In genomic region chr5:42272001-42272400, GRCm38 (mm10) we compare ENCODE assay signal across 16 mouse cellular contexts.
DNase-seq lines count a peak whose midpoint lies in the region; ATAC-seq and TF ChIP-seq lines count a peak whose summit lies in the region.
"Had no signal": no experiment of that assay in that cellular context is flagged by ENCODE, and none has a peak within 500 bp of the region (broad histone marks: within the 10 kb centered on the region; RNA-seq: fewer than 3 reads in every experiment).

No protein-coding gene starts in this region.

- peak; percentile 37 for DNase-seq in forebrain, postnatal 0 days
- no peak for DNase-seq in forebrain, embryonic 11.5 days (ENCODE audit: low spot score)
- DNase-seq in cerebellum, adult 18-20 months = peak; percentile 11 to 23
- DNase-seq in frontal cortex, adult 2 months (ENCODE audit: extremely low spot score in 1 of 2, low spot score in 1 of 2) = peak; percentile 82 to 89
- DNase-seq in left cerebral cortex, postnatal 14 days (ENCODE audit: low spot score in 2 of 2) = peak; percentile 66 to 90
- no peak for DNase-seq in stomach, postnatal 0 days (ENCODE audit: low spot score)
- DNase-seq in midbrain, embryonic 10.5 days (ENCODE audit: low spot score) = no peak
- DNase-seq in heart, postnatal 4 days = no peak
- DNase-seq: adrenal gland, postnatal 36 days; kidney, postnatal 25 days; liver; thymus, postnatal 25 days had no signal

- H3K4me2 ChIP-seq in forebrain, postnatal 0 days (ENCODE audit: low read depth) = no peak overlapping the region
- H3K4me2 ChIP-seq in forebrain, embryonic 11.5 days (ENCODE audit: low read depth, low read length, severe bottlenecking) = no peak overlapping the region
- H3K4me2 ChIP-seq in stomach, postnatal 0 days (replicated peaks; ENCODE audit: low read depth) = no peak overlapping the region
- H3K4me2 ChIP-seq: intestine, embryonic 15.5 days; midbrain, embryonic 12.5 days had no signal

- no peaks in the 10 kb centered on the region for H3K9me3 ChIP-seq in forebrain, postnatal 0 days (ENCODE audit: low read length)
- no peaks in the 10 kb centered on the region for H3K9me3 ChIP-seq in forebrain, embryonic 11.5 days (ENCODE audit: control insufficient read depth, low read length)
- H3K9me3 ChIP-seq in stomach, postnatal 0 days (ENCODE audit: control insufficient read depth, low read length) = no peaks in the 10 kb centered on the region
- H3K9me3 ChIP-seq in midbrain, embryonic 10.5 days (replicated peaks) = no peaks in the 10 kb centered on the region
- H3K9me3 ChIP-seq: G1E; heart, embryonic 10.5 days; intestine, embryonic 15.5 days; midbrain, embryonic 12.5 days had no signal

- WGBS in forebrain, postnatal 0 days = 68% methylated on average over 4 of the region's 4 CpGs
- 92% methylated on average over 4 of the region's 4 CpGs for WGBS in forebrain, embryonic 11.5 days
- WGBS in stomach, postnatal 0 days = 95% methylated on average over 4 of the region's 4 CpGs
- 93% methylated on average over 4 of the region's 4 CpGs for WGBS in midbrain, embryonic 10.5 days

- TF ChIP-seq CTCF in forebrain, postnatal 0 days (IDR thresholded peaks at IDR 0.05; ENCODE audit: low read depth) = no peak
- no peak for TF ChIP-seq CTCF in stomach, postnatal 0 days (IDR thresholded peaks at IDR 0.05; ENCODE audit: low read depth)

- intact Hi-C loops in left cerebral cortex, postnatal 14 days (cut with DNase I) = loop anchor here (10.0 kb wide), 1 partner anchor 963 kb away; the partner anchor contains the start of gene Cpeb2

- no peak for TF ChIP-seq EP300 in stomach, postnatal 0 days (optimal IDR thresholded peaks at IDR 0.05)

- H3K9ac ChIP-seq in forebrain, postnatal 0 days = no peak overlapping the region
- H3K9ac ChIP-seq in forebrain, embryonic 11.5 days (ENCODE audit: low read length) = no peak overlapping the region
- H3K9ac ChIP-seq in stomach, postnatal 0 days (ENCODE audit: low read length) = no peak overlapping the region
- H3K9ac ChIP-seq: intestine, embryonic 15.5 days; midbrain, embryonic 12.5 days had no signal

- H3K4me3 ChIP-seq in forebrain, postnatal 0 days (ENCODE audit: low read depth, low read length) = no peak overlapping the region
- H3K4me3 ChIP-seq in forebrain, embryonic 11.5 days (ENCODE audit: low read depth, low read length) = no peak overlapping the region
- H3K4me3 ChIP-seq in stomach, postnatal 0 days (ENCODE audit: low read depth, low read length) = no peak overlapping the region
- H3K4me3 ChIP-seq in midbrain, embryonic 10.5 days = no peak overlapping the region
- H3K4me3 ChIP-seq: heart, embryonic 10.5 days; intestine, embryonic 15.5 days; midbrain, embryonic 12.5 days had no signal

- no peaks in the 10 kb centered on the region for H3K4me1 ChIP-seq in forebrain, postnatal 0 days (ENCODE audit: insufficient read depth)
- H3K4me1 ChIP-seq in forebrain, embryonic 11.5 days (replicated peaks; ENCODE audit: control insufficient read depth, insufficient read depth, low read length) = no peaks in the 10 kb centered on the region
- no peaks in the 10 kb centered on the region for H3K4me1 ChIP-seq in stomach, postnatal 0 days (replicated peaks; ENCODE audit: control insufficient read depth, insufficient read depth)
- H3K4me1 ChIP-seq in midbrain, embryonic 10.5 days = no peaks in the 10 kb centered on the region
- H3K4me1 ChIP-seq: heart, embryonic 10.5 days; intestine, embryonic 15.5 days; midbrain, embryonic 12.5 days had no signal

- no peaks in the 10 kb centered on the region for H3K36me3 ChIP-seq in forebrain, postnatal 0 days (ENCODE audit: insufficient read depth)
- no peaks in the 10 kb centered on the region for H3K36me3 ChIP-seq in forebrain, embryonic 11.5 days (ENCODE audit: control insufficient read depth, insufficient read depth, low read length)
- no peaks in the 10 kb centered on the region for H3K36me3 ChIP-seq in stomach, postnatal 0 days (ENCODE audit: control insufficient read depth, insufficient read depth, low read length)
- no peaks in the 10 kb centered on the region for H3K36me3 ChIP-seq in midbrain, embryonic 10.5 days
- H3K36me3 ChIP-seq: G1E; heart, embryonic 10.5 days; intestine, embryonic 15.5 days; midbrain, embryonic 12.5 days had no signal

- no peak for ATAC-seq in forebrain, postnatal 0 days
- ATAC-seq in forebrain, embryonic 11.5 days (replicated peaks; ENCODE audit: low FRiP score) = no peak
- ATAC-seq in stomach, postnatal 0 days (ENCODE audit: low FRiP score, low TSS enrichment) = no peak
- ATAC-seq: intestine, embryonic 15.5 days had no signal

- no peak overlapping the region for H3K27ac ChIP-seq in forebrain, postnatal 0 days (ENCODE audit: low read depth, low read length)
- no peak overlapping the region for H3K27ac ChIP-seq in forebrain, embryonic 11.5 days (ENCODE audit: low read depth, low read length)
- no peak overlapping the region for H3K27ac ChIP-seq in stomach, postnatal 0 days (replicated peaks)
- no peak overlapping the region for H3K27ac ChIP-seq in midbrain, embryonic 10.5 days (replicated peaks)
- H3K27ac ChIP-seq: heart, embryonic 10.5 days; intestine, embryonic 15.5 days; midbrain, embryonic 12.5 days had no signal

- no peaks in the 10 kb centered on the region for H3K27me3 ChIP-seq in forebrain, postnatal 0 days (ENCODE audit: insufficient read depth, low read length)
- no peaks in the 10 kb centered on the region for H3K27me3 ChIP-seq in forebrain, embryonic 11.5 days (ENCODE audit: control insufficient read depth, insufficient read depth, low read length)
- no peaks in the 10 kb centered on the region for H3K27me3 ChIP-seq in stomach, postnatal 0 days (ENCODE audit: control insufficient read depth, insufficient read depth, low read length)
- no peaks in the 10 kb centered on the region for H3K27me3 ChIP-seq in midbrain, embryonic 10.5 days (ENCODE audit: low read depth, poor library complexity, severe bottlenecking)
- H3K27me3 ChIP-seq: intestine, embryonic 15.5 days; midbrain, embryonic 12.5 days had no signal

Comparison
In these comparisons a context has a peak if more than half of its experiments do, and no peak if none do; other contexts are left out.
1. DNase-seq: peak in forebrain, postnatal 0 days (single experiment), cerebellum, adult 18-20 months (2 of 2), frontal cortex, adult 2 months (2 of 2) and left cerebral cortex, postnatal 14 days (2 of 2); none in forebrain, embryonic 11.5 days (single experiment), stomach, postnatal 0 days (single experiment), midbrain, embryonic 10.5 days (single experiment) and heart, postnatal 4 days (single experiment).